Mouse (Mus musculus): ENCODE data around the gene Ano8.

Gene Ano8

GRCm38 (mm10) chr8:71470146-71470912 lies 15.4 kb downstream of the Ano8 start:
- no peak for DNase-seq

- DNase-seq = peak; percentile 73
Measured at GRCm38 (mm10) chr8:71469411-71469810, 16.4 kb downstream of the Ano8 start.

GRCm38 (mm10) chr8:71468916-71469315 lies 16.8 kb downstream of the Ano8 start, which contains the start of gene Dda1:
Gene Dda1 (plus strand): TSS chr8:71469199.
- DNase-seq = peak; percentile 94

- no peak for DNase-seq
Measured at GRCm38 (mm10) chr8:71468001-71468400, 17.8 kb downstream of the Ano8 start.

GRCm38 (mm10) chr8:71467201-71467600 lies 18.6 kb downstream of the Ano8 start:
- no peak for DNase-seq

GRCm38 (mm10) chr8:71466198-71466597 lies 19.6 kb downstream of the Ano8 start:
- DNase-seq = no peak

GRCm38 (mm10) chr8:71465733-71466132 lies 20.0 kb downstream of the Ano8 start:
- DNase-seq = no peak

GRCm38 (mm10) chr8:71464513-71465500 lies 21.0 kb downstream of the Ano8 start, which contains the start of gene Mrpl34:
Gene Mrpl34 (plus strand): TSS chr8:71464959.
- peak; percentile 98 for DNase-seq

- DNase-seq = peak; percentile 98
Measured at GRCm38 (mm10) chr8:71463188-71464033, 22.4 kb downstream of the Ano8 start, which contains the start of gene Abhd8. Gene Abhd8 (minus strand): TSS chr8:71463655.

- peak; percentile 87 for DNase-seq
Measured at GRCm38 (mm10) chr8:71462786-71463185, 23.0 kb downstream of the Ano8 start.

- no peak for DNase-seq
Measured at GRCm38 (mm10) chr8:71462191-71462590, 23.6 kb downstream of the Ano8 start.

- DNase-seq = peak; percentile 50
Measured at GRCm38 (mm10) chr8:71461152-71461840, 24.5 kb downstream of the Ano8 start.

GRCm38 (mm10) chr8:71460716-71461115 lies 25.0 kb downstream of the Ano8 start:
- DNase-seq = peak; percentile 12

- DNase-seq = peak; percentile 28
Measured at GRCm38 (mm10) chr8:71457659-71458270, 28.0 kb downstream of the Ano8 start.

- peak; percentile 38 for DNase-seq
Measured at GRCm38 (mm10) chr8:71456906-71457305, 28.9 kb downstream of the Ano8 start.

- DNase-seq = peak; percentile 12
Measured at GRCm38 (mm10) chr8:71454668-71455067, 31.1 kb downstream of the Ano8 start.

- DNase-seq = peak; percentile 11
Measured at GRCm38 (mm10) chr8:71452669-71453068, 33.1 kb downstream of the Ano8 start.

- DNase-seq = peak; percentile 7
Measured at GRCm38 (mm10) chr8:71451777-71452176, 34.0 kb downstream of the Ano8 start.

GRCm38 (mm10) chr8:71451337-71451736 lies 34.4 kb downstream of the Ano8 start:
- no peak for DNase-seq

GRCm38 (mm10) chr8:71445096-71445495 lies 40.7 kb downstream of the Ano8 start:
- no peak for DNase-seq

- DNase-seq = peak; percentile 71
Measured at GRCm38 (mm10) chr8:71441404-71441803, 44.4 kb downstream of the Ano8 start.
